Mouse (Mus musculus): ENCODE results near the gene Tcp1.

DNA sequence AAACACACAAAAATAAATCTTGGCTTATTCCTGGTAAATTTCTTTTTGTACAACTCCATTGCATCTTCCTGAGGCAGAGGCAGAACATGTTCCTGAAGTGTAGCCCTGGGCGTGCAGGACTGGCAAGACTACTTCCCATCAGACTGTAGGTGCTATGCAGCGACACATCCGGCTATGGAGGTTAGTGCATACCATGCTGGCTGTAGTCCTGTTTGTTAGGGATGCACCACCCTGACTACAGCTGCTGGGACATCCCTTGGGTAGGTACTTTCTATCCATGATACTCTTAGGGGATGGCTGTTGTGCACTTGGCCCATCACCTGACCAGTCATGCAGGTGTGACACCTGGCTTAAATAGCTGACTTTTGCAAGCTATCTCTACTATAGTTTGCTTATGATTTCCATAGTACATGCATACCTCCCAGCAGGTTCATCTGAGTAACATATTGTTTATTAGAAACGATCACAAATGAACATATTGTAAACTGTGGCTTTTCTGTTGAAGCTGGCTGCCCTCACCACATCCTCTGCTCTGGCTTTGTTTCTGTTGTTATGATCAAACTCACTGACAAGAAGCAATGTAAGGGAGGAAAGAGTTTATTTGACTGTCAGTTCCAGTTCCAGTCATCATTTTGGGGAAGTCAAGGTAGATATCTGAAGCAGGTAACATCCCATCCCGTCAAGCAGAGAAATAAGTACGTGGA is 27.1 kb downstream of the Tcp1 start:
- TF ChIP-seq CTCF (IDR thresholded peaks at IDR 0.05 in 2 of 3, conservative IDR thresholded peaks at IDR 0.05 in 1 of 3; ENCODE audit: control insufficient read depth in 1 of 3, insufficient read depth in 1 of 3, low read depth in 2 of 3, low read length in 3 of 3, poor library complexity in 1 of 3, severe bottlenecking in 1 of 3) (no peak), MAX (IDR thresholded peaks at IDR 0.05; ENCODE audit: low read length) (no peak), RAD21 (IDR thresholded peaks at IDR 0.05; ENCODE audit: low read depth, low read length) (no peak), TAL1 (IDR thresholded peaks at IDR 0.05; ENCODE audit: low read length) (no peak), EP300 (IDR thresholded peaks at IDR 0.05; ENCODE audit: low read depth in 1 of 2, low read length in 2 of 2) (no peak), POLR2A (IDR thresholded peaks at IDR 0.05; ENCODE audit: control insufficient read depth in 1 of 2, insufficient read depth in 1 of 2, low read depth in 1 of 2, low read length in 2 of 2, poor library complexity in 1 of 2) (no peak; a peak in 1 of 4 replicates), MYB (IDR thresholded peaks at IDR 0.05; ENCODE audit: low read depth, low read length) (no peak)
